Comparison of ENCODE assay signal across 9 mouse cellular contexts in genomic region chr5:143059182-143059581, GRCm38 (mm10). TPM values are rescaled to one million over a fixed set of nuclear protein-coding genes. Genes with fewer than 3 reads are reported as not detected.
DNase-seq lines count a peak whose midpoint lies in the region; ATAC-seq and TF ChIP-seq lines count a peak whose summit lies in the region.
"Had no signal": no experiment of that assay in that cellular context is flagged by ENCODE, and none has a peak within 500 bp of the region (broad histone marks: within the 10 kb centered on the region; RNA-seq: fewer than 3 reads in every experiment).

No protein-coding gene starts in this region.

- no peak overlapping the region for H3K4me3 ChIP-seq in lung, postnatal 0 days (ENCODE audit: low read depth, low read length)
- no peak overlapping the region for H3K4me3 ChIP-seq in neural tube, embryonic 15.5 days (replicated peaks)
- H3K4me3 ChIP-seq: hindbrain, embryonic 10.5 days had no signal

- H3K36me3 ChIP-seq in lung, postnatal 0 days (ENCODE audit: insufficient read depth, low read length): peaks cover 11% of the 10 kb centered on the region
- no peaks in the 10 kb centered on the region for H3K36me3 ChIP-seq in neural tube, embryonic 15.5 days

- no peak overlapping the region for H3K4me2 ChIP-seq in lung, postnatal 0 days (replicated peaks; ENCODE audit: low read depth, low read length)
- H3K4me2 ChIP-seq in neural tube, embryonic 15.5 days: no peak overlapping the region

- no peak for TF ChIP-seq CTCF in lung, postnatal 0 days (IDR thresholded peaks at IDR 0.05)

- H3K9me3 ChIP-seq in lung, postnatal 0 days (ENCODE audit: low read length): no peaks in the 10 kb centered on the region
- H3K9me3 ChIP-seq in neural tube, embryonic 15.5 days (replicated peaks): no peaks in the 10 kb centered on the region
- H3K9me3 ChIP-seq: hindbrain, embryonic 10.5 days had no signal

- TF ChIP-seq EP300 in lung, postnatal 0 days (IDR thresholded peaks at IDR 0.05): no peak

- no peak overlapping the region for H3K9ac ChIP-seq in lung, postnatal 0 days (replicated peaks; ENCODE audit: low read depth)
- H3K9ac ChIP-seq in neural tube, embryonic 15.5 days (replicated peaks): no peak overlapping the region

- DNase-seq in heart, adult 11 months: peak; percentile 90
- DNase-seq in heart, adult 8-10 months (ENCODE audit: low spot score): no peak
- DNase-seq in lung, postnatal 0 days (ENCODE audit: low spot score): peak; percentile 24
- no peak for DNase-seq in lung, postnatal 4 days
- DNase-seq in cerebellum, adult 9-11 months: no peak
- no peak for DNase-seq in cerebellum, adult 11-12 months

- peak overlapping the region; percentile 74 for H3K27ac ChIP-seq in lung, postnatal 0 days (ENCODE audit: low read length)
- H3K27ac ChIP-seq in neural tube, embryonic 15.5 days (replicated peaks): peak overlapping the region; percentile 56; the same call in 1 of the 2 replicates

- no peaks in the 10 kb centered on the region for H3K27me3 ChIP-seq in lung, postnatal 0 days (replicated peaks; ENCODE audit: insufficient read depth, low read length)
- no peaks in the 10 kb centered on the region for H3K27me3 ChIP-seq in neural tube, embryonic 15.5 days (replicated peaks)

- ATAC-seq in lung, postnatal 0 days: no peak
- peak; percentile 37 for ATAC-seq in granulocyte monocyte progenitor cell, adult 5-6 weeks (replicated peaks; ENCODE audit: poor library complexity, severe bottlenecking)
- ATAC-seq in neural tube, embryonic 15.5 days (ENCODE audit: low FRiP score): no peak

- peaks cover 30% of the 10 kb centered on the region; the same call in 1 of the 2 replicates for H3K4me1 ChIP-seq in lung, postnatal 0 days (ENCODE audit: insufficient read depth, low read depth, low read length)
- H3K4me1 ChIP-seq in neural tube, embryonic 15.5 days: peaks cover 42% of the 10 kb centered on the region

RNA-seq across cellular contexts. Expression of gene Rnf216, which starts 53.6 kb away (rescaled TPM):
- total RNA-seq in heart, adult 8-10 months (2022): 10 to 100 TPM; 22.2 to 24.3 (median 24.0) TPM
- polyA plus RNA-seq in lung, postnatal 0 days (2015; fragmentation: Nextera tagmentation; extraction: Ambion mirVana): 23.2 and 26.0 TPM in 2 replicates
- total RNA-seq in granulocyte monocyte progenitor cell, adult 5-6 weeks (2014; fragmentation: Nextera tagmentation): 41.1 and 42.5 TPM in 2 replicates
- total RNA-seq in granulocyte monocyte progenitor cell, adult 5-6 weeks (2017): 33.1 and 37.3 TPM in 2 replicates
- polyA plus RNA-seq in neural tube, embryonic 15.5 days (2015; fragmentation: Nextera tagmentation; extraction: Ambion mirVana): 26.6 and 29.6 TPM in 2 replicates

Comparison
In these comparisons a context has a peak if more than half of its experiments do, and no peak if none do; other contexts are left out.
1. DNase-seq: peak in heart, adult 11 months (single experiment) and lung, postnatal 0 days (single experiment); none in heart, adult 8-10 months (single experiment), lung, postnatal 4 days (0 of 2), cerebellum, adult 9-11 months (single experiment) and cerebellum, adult 11-12 months (single experiment).